Mouse (Mus musculus) cerebellum, postnatal 10 days (tissue): Measurements from ENCODE around the gene Adam1a.

Experiments
- DNase-seq, 2 experiments: peaks; one replicate each; pipeline ENCODE4 v3.0.0; 2021; ENCODE audit warnings: mixed read lengths in 2 of 2

The Adam1a gene

DNA sequence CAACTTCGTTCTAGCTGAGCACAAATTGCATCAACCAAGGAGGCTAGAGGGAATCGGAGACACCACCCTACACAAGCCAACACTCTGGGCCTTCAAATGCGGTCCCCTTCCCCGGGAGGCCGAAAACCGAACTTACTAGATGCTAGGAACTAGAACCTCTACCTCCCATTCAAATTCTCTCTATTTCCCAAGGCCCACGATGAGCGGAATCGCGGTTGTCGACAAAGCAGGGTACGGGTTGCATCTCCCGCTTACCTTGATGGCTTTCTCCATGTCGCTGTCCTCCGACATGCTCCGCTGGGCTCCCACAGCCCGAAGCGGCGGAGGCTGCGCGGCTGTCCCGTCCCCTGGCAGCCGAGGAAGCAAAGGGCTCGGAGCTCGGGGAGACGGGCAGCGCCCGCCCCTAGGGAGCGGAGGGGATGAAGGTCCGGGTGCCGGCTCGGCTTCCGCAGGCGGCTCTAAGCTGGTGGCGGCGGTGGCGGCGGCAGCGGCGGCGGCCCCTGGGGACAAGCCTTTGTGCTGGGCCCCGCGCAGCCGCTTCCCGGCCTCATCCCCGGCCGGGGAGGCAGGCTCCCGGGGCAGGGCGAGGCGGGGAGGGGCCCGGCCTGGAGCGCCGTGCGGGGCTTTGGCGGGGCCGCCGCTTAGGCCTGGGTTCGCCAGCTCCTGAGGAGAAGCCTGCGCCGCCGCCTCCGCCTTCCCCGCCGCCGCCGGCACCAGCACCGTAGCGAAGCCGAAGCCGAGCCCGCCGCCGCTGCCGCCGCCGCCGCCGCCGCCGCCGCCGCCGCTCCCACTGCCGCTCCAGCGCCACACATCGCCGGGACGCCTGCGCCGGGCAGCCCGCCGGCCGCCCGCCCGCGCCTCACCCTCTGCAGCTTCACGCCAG is at the start of gene Adam1a, which contains the start of gene Gm42878:
TSS of gene Adam1a (minus strand) at position 573 of the 883 bp plus-strand sequence.
TSS of gene Gm42878 (minus strand) at position 573 of the 883 bp plus-strand sequence.
- DNase-seq = no peak

DNA sequence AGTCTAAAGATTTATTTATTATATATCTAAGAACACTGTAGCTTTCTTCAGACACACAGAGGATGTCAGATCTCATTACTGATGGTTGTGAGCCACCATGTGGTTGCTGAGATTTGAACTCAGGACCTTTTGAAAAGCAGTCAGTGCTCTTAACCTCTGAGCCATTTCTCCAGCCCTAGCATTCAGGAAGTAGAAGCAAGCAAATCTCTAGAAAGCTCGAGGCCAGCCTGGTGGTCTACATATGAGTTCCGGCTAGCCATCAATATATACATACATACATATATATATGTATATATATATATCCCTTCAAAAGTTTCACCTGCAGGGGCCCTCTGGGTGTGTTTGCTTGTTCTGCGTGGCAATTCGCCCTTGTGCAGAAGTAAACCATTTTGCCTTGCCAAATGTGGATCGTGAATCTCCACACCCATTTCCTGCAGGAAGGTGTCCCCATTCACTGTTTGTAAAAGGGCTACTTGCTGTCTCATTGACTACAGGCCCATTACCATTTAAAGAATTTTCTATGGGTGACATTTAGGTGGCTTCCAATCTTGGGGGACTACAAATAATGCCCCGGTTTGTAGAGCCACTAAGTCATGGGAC is 49.5 kb upstream of the Adam1a start:
- DNase-seq = no peak

DNA sequence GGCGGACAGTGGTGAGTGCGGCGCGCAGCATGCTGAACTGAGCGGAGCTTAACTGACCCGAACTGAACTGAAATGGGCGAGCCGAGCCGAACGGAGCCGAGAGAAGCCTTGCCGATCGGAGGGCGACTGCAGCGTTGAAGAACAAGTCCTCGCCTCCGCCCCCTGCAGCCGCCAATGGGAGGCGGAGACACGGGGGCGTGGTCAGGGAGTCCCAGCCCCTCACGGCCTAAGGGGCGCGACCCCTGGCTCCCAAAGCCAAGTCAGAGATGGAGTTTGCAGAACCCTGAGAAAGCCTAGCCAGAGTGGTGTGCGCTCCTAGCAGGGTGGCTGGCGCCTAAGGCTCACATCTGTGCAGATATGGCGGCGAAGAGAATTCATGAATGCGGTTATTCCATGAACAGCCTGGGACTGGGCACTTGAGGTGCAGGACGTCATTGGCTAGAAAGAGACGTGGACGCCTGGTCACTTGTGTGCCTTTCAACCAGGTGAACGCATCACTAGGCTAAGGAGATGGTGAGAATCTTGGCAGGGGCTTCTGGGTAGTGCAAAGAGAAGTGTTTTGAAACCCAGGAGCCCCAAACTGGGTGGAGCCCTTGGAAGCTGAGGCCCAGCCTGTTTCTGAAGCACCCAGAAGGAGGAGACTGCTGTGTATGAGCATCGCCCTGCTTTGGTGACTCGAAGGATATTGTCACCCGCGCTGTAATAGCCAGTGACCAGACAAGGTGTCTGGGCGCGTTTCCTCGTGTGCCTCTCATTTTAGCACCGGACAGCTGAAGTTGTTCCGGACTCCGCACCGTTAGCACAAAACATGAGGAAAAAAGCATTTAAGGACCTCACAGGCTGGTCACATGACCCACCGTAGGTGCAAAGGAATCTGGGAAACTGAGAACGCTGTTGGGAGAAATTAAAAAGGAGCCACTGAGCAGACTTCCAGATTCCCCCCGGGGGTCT is 48.4 kb upstream of the Adam1a start, which contains the start of gene Aldh2:
TSS of gene Aldh2 (minus strand) at position 374 of the 951 bp plus-strand sequence.
- peak; percentile 79 to 85 for DNase-seq

DNA sequence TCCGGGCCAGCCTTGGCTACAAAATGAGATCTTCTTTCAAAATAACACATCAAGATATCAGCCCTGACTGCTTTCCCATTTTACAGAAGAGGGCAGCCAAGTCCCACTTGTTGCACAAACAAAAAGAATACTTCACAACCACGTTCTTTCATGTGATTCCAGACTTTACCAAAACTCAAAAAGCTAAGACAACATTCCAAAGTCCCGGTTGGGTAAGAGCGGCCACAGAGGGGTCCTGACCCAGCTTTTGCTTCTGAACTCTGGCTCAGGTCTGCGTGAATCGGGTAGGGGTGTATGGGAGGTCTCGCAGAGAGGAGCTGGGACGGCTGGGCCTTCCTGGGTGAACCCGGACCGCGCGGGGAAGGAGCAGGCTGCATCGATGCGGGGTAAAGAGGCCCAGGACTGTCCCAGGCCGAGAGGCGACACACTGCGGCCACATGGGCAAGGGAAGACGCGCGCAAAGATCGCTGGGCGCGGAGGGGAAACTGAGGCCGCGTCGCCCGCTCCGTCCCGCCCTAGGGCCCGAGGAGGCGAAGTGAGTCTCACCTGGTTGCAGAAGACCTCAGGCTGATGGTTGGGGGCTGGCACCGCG is 47.6 kb upstream of the Adam1a start:
- DNase-seq = peak in 1 of 2 experiments; percentile 23

DNA sequence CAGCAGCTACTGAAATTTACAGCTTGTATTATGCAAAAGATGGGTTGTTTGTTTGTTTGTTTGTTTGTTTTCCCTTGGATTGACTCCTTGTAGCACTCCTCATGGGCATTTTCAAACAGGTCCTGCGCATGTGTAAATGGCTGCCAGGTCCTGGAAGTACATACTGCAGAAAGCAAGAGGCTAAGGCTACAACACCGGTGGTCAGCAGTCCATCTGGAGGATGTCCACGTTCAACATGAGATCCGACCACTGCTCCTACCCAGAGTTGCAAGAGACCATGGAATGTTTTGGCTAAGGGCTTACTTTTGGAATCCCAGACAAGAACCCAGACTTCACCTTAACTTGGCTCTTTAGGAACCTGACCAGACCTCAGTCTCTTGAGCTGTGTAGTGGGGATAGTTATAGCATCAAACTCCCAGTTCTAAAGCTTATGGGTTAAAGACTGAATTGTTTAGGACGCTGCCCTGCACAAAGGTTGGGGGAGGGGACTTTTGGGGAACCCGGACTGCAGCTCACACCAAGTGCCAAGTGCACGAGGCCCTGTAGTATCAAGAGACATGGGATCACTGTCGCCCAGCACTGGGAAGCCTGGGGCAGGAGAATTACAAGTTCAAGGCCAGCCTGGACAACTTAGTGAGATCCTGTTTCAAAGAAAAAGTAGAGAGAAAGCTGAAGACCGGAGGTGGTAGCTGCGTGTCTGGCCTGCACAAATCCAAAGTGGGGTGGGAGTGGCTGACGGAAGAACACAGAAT is 47.0 kb upstream of the Adam1a start:
- no peak for DNase-seq

DNA sequence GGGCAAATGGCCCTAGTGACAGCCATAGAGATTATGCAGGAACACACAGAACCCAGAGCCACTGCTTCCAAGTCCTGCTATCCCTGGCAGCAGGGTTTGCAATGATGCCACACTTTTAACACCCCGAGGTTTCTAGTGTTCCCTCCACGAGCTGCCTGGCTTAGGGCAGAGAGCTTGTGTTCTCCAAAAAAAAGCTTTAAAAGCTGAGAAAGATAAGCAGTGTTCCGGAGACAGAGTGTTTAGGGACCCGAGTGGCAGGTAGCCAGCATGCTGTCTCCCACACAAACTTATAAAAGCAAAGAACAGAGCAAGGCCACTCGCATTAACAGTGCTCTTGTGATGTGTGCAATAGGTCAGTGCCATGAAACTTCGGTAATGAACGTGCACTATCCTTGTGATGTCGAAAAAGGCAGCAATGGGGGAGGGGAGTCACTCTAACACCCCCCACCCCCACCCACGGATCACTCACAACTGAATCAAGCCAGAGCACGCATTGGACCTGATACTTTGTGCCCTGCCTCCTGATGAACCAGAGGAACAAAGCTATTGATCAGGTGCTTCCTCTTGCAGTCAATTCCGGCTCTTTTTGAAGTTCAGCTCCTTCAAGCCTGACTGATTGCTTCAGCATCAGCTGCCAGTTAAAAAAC is 46.3 kb upstream of the Adam1a start:
- DNase-seq = no peak

DNA sequence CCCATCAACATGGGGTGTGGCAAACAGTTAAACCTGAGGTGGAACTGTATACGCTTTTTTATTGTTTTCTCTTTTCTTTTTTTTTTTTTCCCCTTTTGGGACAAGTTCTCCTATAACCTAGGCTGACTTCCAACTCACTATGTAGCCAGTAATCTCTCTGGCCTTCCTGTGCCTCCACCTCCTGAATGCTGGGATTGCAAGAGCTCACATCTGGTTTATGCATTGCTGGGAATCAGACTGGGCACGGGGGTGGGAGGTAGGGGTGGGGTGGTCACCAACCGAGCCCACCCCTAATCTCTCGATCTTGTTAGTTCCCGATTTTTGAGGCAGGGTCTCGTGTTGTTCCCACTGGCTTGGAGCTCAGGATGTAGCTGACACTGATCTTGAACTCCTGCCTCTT is 44.6 kb upstream of the Adam1a start:
- no peak for DNase-seq

DNA sequence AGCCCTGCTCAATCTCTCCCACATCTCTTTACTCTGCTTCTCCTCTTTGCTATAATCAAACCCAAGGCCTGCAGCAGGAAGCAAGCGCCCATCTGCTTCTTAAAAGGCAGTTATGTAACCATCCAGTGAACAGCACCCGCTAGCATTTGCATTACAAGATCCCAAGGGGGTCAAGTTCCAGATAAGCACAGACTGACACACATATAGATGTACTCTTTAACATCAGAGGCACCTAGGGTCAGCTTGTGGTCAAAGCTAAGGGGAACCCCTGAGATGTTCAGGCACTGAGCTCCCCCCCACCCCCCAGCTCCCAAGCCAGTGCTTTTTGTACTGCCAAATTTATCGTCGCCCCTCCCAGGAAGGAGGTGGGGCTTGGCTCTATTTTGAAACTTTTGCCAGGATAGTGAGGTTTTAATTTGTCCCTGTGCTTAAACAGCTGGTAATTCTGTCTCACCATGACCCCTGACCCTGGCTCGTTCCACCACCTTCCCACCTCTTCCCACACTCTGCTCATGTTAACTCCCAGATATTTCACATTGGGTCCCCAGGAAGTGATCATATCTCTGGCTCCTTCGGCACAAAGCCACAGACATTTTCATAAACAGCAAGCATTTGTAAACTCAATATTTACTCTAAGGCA is 41.2 kb upstream of the Adam1a start:
- no peak for DNase-seq

DNA sequence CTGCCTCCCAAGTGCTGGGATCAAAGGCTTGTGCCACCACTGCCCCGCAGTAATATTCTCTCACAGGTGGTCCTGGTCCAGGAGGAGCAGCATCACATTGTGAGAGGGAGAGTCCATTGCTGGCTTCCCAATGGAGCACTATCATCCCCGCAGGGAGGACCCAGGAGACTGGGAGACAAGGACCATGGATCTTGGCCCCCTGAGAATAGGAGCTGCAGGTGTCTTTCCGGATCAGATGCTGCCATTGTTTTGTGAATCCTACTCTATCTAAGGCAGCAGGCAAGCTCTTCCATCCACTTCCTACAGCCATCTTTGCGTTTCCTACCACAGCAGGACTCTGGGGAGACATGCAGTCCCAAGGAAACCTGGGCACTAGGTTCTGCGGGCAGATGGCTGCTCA is 40.4 kb upstream of the Adam1a start:
- DNase-seq = no peak

DNA sequence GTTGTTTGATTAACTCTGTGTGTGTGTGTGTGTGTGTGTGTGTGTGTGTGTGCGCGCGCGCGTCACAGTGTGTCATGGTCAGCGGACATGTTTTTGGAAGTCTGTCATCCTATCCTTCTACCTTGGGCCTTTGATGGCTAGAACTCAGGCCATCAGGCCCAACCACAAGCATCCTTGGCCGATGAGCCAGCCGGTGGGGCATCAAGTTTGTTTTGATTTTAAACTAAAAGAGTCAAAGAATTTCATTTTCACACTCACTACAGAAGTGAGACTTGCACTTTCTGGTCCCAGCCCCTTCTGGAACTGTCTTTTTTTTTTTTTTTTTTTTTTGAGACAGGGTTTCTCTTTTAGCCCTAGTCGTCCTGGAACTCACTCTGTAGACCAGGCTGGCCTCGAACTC is 39.7 kb upstream of the Adam1a start:
- DNase-seq = no peak

DNA sequence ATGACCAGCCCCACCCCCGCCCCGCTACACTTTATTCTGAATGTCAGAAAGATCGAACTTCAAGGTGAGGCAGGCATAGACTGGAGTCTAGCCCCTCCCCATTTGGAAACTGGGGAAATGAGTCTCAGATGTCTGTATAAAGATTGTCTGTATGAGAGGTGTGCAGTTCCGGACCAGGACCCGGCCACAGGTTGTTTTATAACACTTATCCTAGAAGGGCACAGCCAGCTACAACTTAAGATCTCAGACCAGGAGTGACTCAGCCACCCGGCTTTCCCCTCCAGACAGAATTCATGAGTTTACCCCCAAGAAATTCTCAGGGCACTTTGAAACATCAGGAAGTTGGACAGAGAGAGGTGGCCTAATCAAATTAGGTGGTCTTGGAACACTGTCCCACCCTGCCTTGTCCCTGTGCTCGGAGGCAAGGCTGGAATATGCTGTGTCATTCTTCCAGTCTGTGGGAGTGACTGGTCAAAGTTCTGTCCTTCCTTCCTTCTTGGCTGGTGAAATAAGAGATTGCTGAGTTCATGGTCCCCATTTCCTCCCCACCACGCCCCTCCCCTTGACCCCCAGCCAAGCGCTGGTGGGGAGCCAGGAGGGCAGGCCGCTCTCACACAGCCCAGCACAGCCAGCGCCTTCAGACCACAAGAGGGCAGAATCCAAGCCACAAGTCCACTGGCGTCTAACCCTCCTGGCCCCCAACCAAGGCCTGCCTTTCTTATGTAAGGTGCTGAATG is 38.7 kb upstream of the Adam1a start:
- peak; percentile 79 to 83 for DNase-seq

DNA sequence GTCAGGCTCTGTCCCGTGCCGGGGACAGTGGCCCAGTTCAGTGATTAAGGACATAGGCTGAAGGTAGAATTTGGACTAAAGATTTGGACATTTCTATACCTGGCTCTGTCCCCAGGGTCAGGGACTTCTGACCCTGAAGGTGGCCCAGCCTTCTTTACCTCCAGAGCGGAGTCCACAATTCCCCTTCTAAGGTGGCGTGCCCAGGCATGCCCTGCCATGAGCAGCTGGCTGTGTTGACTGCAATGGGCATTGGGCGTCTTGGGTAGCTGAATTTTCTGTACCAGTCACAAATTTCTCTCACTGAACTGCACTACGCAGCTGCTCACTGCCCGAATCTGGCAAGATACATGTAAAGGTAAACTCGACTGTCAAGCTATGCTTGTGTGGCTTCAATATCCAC is 36.7 kb upstream of the Adam1a start:
- DNase-seq = no peak

DNA sequence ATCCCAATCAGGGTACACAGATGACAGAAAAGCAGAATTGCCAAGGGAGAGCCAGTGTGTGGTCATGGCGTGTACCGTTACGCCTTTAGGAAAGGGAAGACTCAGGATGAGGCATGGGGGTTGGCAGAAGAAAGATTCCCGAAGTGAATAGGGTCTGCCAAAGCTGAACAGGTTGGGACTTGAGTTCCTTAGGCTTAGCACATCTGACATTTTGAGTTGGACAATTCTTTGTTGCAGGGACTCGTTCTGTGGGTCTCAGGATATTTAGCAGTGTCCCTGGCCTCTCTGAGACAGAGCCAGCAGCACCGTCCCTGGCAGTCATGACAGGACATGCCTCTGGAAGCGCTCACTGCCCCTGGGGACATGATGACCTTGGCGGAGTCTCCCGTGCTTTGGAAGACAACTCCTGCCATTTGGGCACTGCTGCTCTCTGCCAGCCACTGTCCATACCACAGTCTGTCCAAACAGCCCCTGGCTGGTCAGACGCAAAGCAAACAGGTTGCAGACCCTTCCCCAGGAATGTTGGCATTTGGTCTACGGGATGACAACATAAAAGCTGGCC is 31.7 kb upstream of the Adam1a start:
- peak in 1 of 2 experiments; percentile 34 for DNase-seq

DNA sequence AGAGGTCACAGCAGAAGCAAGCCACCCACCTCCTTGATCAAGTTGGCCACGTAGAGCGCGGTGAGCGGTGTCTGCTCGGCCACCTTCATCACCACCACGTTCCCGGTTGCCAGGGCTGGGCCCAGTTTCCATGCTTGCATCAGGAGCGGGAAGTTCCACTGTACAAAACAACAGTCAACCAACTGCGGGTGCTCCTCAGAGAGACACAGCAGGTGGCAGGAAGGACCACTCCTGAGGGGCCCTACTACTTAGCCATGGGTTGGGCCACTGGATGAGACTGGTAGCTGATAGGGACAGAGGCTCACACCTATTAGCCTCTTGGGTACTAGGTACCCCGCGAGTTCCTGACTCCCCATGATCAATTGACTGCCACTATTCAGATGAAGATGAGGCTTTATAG is 30.6 kb upstream of the Adam1a start:
- no peak for DNase-seq

DNA sequence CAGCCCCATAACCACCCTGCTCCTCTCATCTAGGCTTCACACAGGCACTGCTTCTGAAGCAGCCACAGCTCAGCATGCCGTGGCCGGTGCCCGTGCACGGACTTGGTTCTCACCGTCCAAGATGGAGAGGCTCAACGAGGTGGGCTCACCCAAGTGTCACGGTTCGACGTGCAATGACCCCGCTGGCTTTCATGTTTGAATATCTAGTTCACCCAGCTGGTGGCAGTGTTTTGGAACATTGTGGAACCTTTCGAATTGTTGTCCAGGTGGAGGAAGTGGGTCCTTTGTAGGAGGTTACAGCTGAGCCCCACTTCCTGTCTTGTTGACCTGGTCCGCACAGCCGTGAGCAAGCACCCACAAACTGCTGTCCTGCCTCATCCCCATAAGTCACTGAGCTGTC is 28.9 kb upstream of the Adam1a start:
- no peak for DNase-seq

DNA sequence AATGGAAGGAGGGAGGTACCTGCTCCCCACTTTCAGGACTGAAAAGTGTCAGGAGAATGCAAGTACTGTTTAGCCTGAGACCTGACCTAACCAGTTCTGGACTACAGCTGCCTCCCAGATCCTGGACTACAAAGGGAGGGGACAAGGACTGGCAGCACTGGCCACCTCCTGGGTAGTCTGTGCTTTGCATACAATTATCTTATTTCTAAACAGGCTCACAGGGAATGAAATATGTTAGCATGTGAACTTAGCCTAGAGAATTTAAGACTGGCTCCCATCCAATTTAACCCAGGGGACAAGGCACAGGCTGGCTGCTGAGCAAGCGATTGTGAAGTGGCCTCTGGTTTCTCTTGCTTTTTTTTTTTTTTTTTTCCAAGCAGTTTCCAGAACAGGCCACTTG is 25.5 kb upstream of the Adam1a start:
- no peak for DNase-seq

DNA sequence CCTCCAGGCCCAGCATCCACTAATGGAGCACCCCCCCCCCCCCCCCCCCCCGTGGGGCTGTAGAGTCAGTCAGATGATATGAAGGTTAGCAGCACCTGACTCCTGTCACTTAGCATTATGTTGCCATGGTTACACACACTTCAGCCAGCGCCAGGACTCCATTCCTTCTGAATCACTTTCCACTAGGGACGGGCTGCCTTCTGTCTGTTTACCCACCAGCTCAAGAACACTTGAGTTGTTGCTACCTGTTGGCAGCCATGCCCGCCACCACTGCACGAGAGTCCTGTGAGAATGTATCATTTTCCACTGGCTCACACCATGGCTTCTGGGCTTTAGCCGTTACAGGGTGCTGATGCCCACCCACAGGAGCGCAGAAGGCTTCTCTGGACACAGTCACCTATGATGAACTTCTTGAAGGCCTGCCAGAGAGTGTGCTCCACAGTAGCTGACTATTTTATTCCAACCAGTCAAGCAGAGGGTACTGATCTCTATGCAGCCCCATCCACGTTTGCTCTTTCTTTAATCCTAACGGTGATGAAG is 24.7 kb upstream of the Adam1a start:
- no peak for DNase-seq

DNA sequence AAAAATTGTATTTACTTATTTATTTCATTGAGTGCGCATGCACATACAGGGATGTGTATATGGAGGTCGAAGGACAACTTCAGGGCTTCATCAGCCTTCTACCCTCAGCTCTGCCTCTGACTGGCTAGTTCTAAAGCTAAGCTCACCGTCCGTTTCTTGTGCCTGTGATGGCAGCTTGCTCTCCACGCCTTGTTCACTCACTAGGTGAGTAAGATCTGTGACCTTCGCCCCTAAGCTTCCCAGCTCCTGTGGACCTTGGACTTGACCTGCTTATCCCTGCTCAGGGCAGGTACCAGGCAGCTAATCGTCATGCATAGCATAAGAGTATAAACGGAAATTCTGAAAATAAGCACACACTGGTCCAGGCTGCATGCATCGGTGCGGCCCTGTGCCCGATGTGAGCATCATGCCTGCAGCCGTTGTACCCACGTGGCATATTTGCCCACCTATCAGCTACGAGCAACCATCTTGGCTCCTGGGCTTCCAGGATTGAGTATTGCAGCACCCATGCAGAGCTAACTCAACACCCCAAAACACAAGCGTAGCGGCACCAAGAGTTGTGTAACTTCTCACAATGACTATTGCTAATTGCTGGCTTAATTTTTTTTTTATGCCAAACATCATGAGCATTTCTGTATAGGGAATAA is 20.9 kb upstream of the Adam1a start:
- DNase-seq = no peak

DNA sequence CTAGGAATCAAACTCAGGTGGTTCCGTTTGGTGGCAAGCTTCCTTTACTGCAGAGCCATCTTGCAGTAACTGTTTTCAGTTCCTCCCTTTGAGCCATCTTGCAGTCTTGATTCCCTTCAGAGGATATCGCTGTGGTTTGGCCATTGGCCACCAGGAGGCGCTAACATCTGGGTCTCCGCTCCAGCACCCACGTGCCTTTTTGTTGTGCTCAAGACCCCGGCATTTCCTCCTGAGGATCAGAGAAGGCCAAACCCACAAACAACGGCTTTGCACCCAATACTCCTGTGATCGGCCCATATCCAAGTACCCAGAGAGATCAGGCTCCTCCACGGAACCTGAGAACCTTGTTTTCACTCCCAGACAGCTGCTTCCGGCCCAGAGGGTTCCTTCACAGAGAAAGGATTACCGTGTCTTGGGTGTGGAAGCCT is 19.2 kb upstream of the Adam1a start:
- peak; percentile 87 to 89 for DNase-seq
